Mouse (Mus musculus): ENCODE results near the gene Eif2b4. TPM values are rescaled to one million over a fixed set of nuclear protein-coding genes. Genes with fewer than 3 reads are reported as not detected.

Gene Eif2b4
- polyA plus RNA-seq, 1 experiment = 61.0 TPM

- Histone ChIP-seq H3K4me3 (ENCODE audit: insufficient read depth, low read depth, low read length) (no peak overlapping the region), H3K27me3 (replicated peaks; ENCODE audit: control insufficient read depth, insufficient read depth, low read length) (no peaks in the 10 kb centered on the region), H3K4me1 (ENCODE audit: control insufficient read depth, insufficient read depth, low read length) (no peaks in the 10 kb centered on the region; the same call in 1 of the 2 replicates), H3K36me3 (ENCODE audit: control insufficient read depth, insufficient read depth, low read length) (peaks cover 10% of the 10 kb centered on the region), H3K27ac (ENCODE audit: insufficient read depth, low read depth, low read length) (no peak overlapping the region)
- peak; percentile 35 for TF ChIP-seq CTCF (conservative IDR thresholded peaks at IDR 0.05; ENCODE audit: insufficient read depth, insufficient read length, low read depth, low read length)
- no peak for TF ChIP-seq POLR2A (IDR thresholded peaks at IDR 0.05; ENCODE audit: low read depth, low read length)
- 54% methylated on average over 9 of the region's 9 CpGs for WGBS
- DNase-seq = peak; percentile 29
Measured at GRCm38 (mm10) chr5:31199893-31200292, 6.7 kb upstream of the Eif2b4 start.

DNA sequence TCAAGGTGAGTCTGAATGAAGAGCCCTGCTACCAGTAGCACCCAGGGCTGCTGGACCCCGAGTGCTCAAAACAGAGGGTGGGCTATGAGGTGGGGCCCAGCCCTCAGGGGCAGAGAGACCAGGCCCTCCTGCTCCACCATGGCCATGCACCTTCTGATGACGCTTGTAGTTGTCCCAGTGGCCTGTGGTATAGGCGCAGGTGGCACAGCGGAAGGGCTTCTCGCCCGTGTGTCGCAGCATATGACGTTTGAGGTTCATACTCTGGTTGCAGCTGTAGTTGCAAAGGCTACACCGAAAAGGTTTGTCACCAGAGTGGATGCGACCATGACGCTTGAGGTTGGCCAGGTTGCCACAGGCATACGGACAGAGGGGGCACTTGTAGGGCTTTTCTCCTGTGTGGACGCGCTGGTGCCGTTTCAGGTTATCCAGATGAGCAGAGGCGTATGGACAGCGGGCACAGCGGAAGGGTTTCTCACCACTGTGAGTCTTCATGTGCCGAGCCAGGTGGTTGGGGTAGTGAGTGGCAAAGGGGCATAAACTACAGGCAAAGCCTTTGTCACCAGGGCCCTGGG, 6.2 kb upstream of the Eif2b4 start:
- no peak overlapping the region for H3K27ac ChIP-seq (ENCODE audit: insufficient read depth, low read depth, low read length)
- peaks cover 10% of the 10 kb centered on the region for H3K36me3 ChIP-seq (ENCODE audit: control insufficient read depth, insufficient read depth, low read length)
- no peaks in the 10 kb centered on the region; the same call in 1 of the 2 replicates for H3K4me1 ChIP-seq (ENCODE audit: control insufficient read depth, insufficient read depth, low read length)
- no peak for DNase-seq
- no peaks in the 10 kb centered on the region for H3K27me3 ChIP-seq (replicated peaks; ENCODE audit: control insufficient read depth, insufficient read depth, low read length)
- 87% methylated on average over 19 of the region's 19 CpGs for WGBS
- no peak for TF ChIP-seq POLR2A (IDR thresholded peaks at IDR 0.05; ENCODE audit: low read depth, low read length)
- TF ChIP-seq CTCF (conservative IDR thresholded peaks at IDR 0.05; ENCODE audit: insufficient read depth, insufficient read length, low read depth, low read length) = no peak
- H3K4me3 ChIP-seq (ENCODE audit: insufficient read depth, low read depth, low read length) = no peak overlapping the region

GRCm38 (mm10) chr5:31198616-31199320, 5.5 kb upstream of the Eif2b4 start:
- WGBS = 80% methylated on average over 5 of the region's 5 CpGs
- peaks cover 2% of the 10 kb centered on the region; the same call in 1 of the 2 replicates for H3K4me1 ChIP-seq (ENCODE audit: control insufficient read depth, insufficient read depth, low read length)
- H3K36me3 ChIP-seq (ENCODE audit: control insufficient read depth, insufficient read depth, low read length) = peaks cover 10% of the 10 kb centered on the region
- H3K27ac ChIP-seq (ENCODE audit: insufficient read depth, low read depth, low read length) = no peak overlapping the region
- H3K27me3 ChIP-seq (replicated peaks; ENCODE audit: control insufficient read depth, insufficient read depth, low read length) = no peaks in the 10 kb centered on the region
- H3K4me3 ChIP-seq (ENCODE audit: insufficient read depth, low read depth, low read length) = no peak overlapping the region
- no peak for TF ChIP-seq POLR2A (IDR thresholded peaks at IDR 0.05; ENCODE audit: low read depth, low read length)
- no peak for TF ChIP-seq CTCF (conservative IDR thresholded peaks at IDR 0.05; ENCODE audit: insufficient read depth, insufficient read length, low read depth, low read length)
- DNase-seq = no peak

- H3K36me3 ChIP-seq (ENCODE audit: control insufficient read depth, insufficient read depth, low read length) = peaks cover 10% of the 10 kb centered on the region
- H3K4me1 ChIP-seq (ENCODE audit: control insufficient read depth, insufficient read depth, low read length) = peaks cover 2% of the 10 kb centered on the region; the same call in 1 of the 2 replicates
- no peak overlapping the region for H3K27ac ChIP-seq (ENCODE audit: insufficient read depth, low read depth, low read length)
- no peak for DNase-seq
- WGBS = 67% methylated on average over 9 of the region's 9 CpGs
- no peak for TF ChIP-seq CTCF (conservative IDR thresholded peaks at IDR 0.05; ENCODE audit: insufficient read depth, insufficient read length, low read depth, low read length)
- TF ChIP-seq POLR2A (IDR thresholded peaks at IDR 0.05; ENCODE audit: low read depth, low read length) = no peak
- no peak overlapping the region for H3K4me3 ChIP-seq (ENCODE audit: insufficient read depth, low read depth, low read length)
- H3K27me3 ChIP-seq (replicated peaks; ENCODE audit: control insufficient read depth, insufficient read depth, low read length) = no peaks in the 10 kb centered on the region
Measured at GRCm38 (mm10) chr5:31198170-31198569, 4.9 kb upstream of the Eif2b4 start.

DNA sequence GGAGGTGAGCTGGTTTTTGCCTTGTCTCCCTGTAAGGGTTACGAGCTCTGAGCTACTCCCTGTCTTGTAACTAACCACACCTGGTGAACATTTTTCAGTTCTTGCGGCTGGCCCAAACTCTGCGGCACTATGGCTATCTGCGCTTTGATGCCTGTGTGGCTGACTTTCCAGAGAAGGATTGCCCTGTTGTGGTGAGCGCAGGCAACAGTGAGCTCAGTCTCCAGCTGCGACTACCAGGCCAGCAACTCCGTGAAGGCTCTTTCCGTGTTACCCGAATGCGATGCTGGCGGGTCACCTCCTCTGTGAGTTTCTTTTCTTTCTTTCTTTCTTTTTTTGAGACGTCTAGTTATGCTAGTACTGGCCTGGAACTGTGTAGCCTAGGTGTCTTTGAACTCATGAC, 3.8 kb upstream of the Eif2b4 start:
- peaks cover 4% of the 10 kb centered on the region for H3K4me1 ChIP-seq (ENCODE audit: control insufficient read depth, insufficient read depth, low read length)
- no peak for DNase-seq
- no peaks in the 10 kb centered on the region for H3K27me3 ChIP-seq (replicated peaks; ENCODE audit: control insufficient read depth, insufficient read depth, low read length)
- H3K4me3 ChIP-seq (ENCODE audit: insufficient read depth, low read depth, low read length) = no peak overlapping the region
- WGBS = 90% methylated on average over 12 of the region's 12 CpGs
- no peak overlapping the region for H3K27ac ChIP-seq (ENCODE audit: insufficient read depth, low read depth, low read length)
- H3K36me3 ChIP-seq (ENCODE audit: control insufficient read depth, insufficient read depth, low read length) = peaks cover 10% of the 10 kb centered on the region
- TF ChIP-seq POLR2A (IDR thresholded peaks at IDR 0.05; ENCODE audit: low read depth, low read length) (no peak), CTCF (conservative IDR thresholded peaks at IDR 0.05; ENCODE audit: insufficient read depth, insufficient read length, low read depth, low read length) (no peak)

DNA sequence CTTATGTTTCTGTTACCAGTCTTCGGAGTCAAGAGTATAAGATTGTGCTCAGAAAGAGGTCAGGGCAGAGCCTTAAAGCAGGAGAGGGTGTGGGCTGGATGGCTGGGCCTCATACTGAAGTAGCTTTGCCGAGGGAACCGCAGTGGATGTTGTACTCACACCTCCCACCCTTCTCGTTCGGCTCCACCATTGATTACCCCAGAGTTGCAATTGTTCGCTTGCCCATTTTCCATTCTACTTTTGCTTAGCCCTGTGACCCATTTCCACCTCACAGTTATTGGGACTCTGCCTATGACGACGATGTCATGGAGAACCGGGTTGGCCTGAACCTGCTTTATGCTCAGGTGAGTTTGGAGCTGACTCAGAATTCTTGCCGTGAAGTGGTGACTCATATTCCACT, 3.0 kb upstream of the Eif2b4 start:
- Histone ChIP-seq H3K4me1 (ENCODE audit: control insufficient read depth, insufficient read depth, low read length) (peaks cover 7% of the 10 kb centered on the region), H3K27ac (ENCODE audit: insufficient read depth, low read depth, low read length) (no peak overlapping the region), H3K4me3 (ENCODE audit: insufficient read depth, low read depth, low read length) (no peak overlapping the region), H3K27me3 (replicated peaks; ENCODE audit: control insufficient read depth, insufficient read depth, low read length) (no peaks in the 10 kb centered on the region), H3K36me3 (ENCODE audit: control insufficient read depth, insufficient read depth, low read length) (peaks cover 10% of the 10 kb centered on the region)
- WGBS = 84% methylated on average over 10 of the region's 10 CpGs
- DNase-seq = no peak
- TF ChIP-seq CTCF (conservative IDR thresholded peaks at IDR 0.05; ENCODE audit: insufficient read depth, insufficient read length, low read depth, low read length) (no peak), POLR2A (IDR thresholded peaks at IDR 0.05; ENCODE audit: low read depth, low read length) (no peak)

- no peak for DNase-seq
- H3K4me3 ChIP-seq (ENCODE audit: insufficient read depth, low read depth, low read length) = no peak overlapping the region
- H3K36me3 ChIP-seq (ENCODE audit: control insufficient read depth, insufficient read depth, low read length) = peaks cover 10% of the 10 kb centered on the region
- H3K27me3 ChIP-seq (replicated peaks; ENCODE audit: control insufficient read depth, insufficient read depth, low read length) = no peaks in the 10 kb centered on the region
- WGBS = 89% methylated on average over 4 of the region's 4 CpGs
- no peak overlapping the region for H3K27ac ChIP-seq (ENCODE audit: insufficient read depth, low read depth, low read length)
- TF ChIP-seq CTCF (conservative IDR thresholded peaks at IDR 0.05; ENCODE audit: insufficient read depth, insufficient read length, low read depth, low read length) (no peak), POLR2A (IDR thresholded peaks at IDR 0.05; ENCODE audit: low read depth, low read length) (no peak)
- H3K4me1 ChIP-seq (ENCODE audit: control insufficient read depth, insufficient read depth, low read length) = peaks cover 7% of the 10 kb centered on the region
Measured at GRCm38 (mm10) chr5:31195671-31196070, 2.4 kb upstream of the Eif2b4 start.
